Mouse (Mus musculus): ENCODE results near the gene Nxn.

Nxn gene

DNA sequence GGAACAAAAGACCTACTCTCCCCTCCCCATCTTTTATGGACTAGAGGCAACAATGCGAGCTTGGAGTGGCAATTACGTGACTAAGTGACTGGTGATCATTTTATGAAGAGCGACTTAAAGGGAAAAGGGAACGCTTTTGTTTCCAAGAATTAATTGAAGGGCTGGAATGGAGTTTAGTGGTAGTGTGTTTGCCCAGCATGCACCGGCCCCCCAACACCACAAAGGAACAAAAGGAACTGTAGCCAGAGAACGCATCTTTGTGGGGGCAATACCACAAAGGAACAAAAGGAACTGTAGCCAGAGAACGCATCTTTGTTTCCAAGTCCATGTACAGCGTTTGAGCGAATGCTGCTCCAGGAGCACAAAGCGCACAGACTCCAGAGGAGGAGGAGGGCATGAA is 64.0 kb downstream of the Nxn start:
- CTCF ChIA-PET, result no interaction called here

DNA sequence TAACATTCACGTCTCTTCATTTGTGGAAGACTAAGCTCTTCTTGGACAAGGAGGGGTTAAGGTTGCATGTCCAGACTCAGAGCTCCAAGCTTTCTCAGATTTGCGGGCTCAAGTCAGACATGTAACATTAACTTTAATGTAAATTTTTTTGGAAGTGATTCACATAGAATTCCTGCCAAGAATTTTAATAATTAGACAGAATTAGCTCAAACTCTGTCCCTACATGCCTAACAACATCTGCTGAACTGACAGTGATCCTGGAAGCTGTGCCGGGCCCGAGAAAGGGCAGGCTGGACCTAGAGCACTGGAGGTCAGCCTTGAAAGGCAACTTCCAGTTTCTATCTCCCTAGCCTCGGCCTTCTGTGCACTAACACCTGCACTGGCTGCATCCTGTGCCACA is 66.7 kb downstream of the Nxn start:
- CTCF ChIA-PET, result no interaction called here

DNA sequence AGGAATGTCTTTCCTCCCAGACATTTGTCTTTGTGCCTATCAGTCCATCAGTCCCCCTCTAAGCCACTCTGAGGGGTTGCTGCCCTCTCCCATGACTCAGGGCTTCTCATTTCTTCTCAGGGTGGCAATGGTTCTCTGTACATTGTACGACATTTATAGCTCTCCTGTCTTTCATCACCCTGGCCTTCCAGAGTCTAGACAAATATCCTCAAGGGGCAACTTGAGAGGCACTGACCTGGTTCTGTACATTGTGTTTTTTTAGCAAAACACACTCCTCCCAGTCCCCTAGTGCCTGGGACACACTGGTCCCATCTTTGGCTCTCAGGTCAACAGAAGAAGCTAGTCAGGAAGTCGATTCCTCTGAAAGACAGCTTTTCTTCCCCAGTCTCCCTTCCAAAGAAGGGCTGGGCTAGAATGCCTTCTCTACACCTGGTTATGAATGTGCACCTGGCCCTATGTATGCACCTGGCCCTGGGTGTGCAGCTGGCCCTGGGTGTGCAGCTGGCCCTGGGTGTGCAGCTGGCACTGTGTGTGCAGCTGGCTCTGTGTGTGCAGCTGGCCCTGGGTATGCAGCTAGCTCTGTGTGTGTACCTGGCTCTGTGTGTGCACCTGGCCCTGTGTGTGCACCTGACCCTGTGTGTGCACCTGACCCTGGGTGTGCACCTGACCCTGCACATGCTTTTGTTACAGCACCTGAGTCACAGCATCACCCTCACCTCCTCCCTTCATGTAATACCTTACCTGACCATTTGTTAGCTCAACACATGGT is 70.2 kb downstream of the Nxn start:
- CTCF ChIA-PET, result interaction anchor here (0.6 kb wide), 1 partner anchor 170 kb away, joined by 10 read pairs; no protein-coding TSS in a partner anchor

DNA sequence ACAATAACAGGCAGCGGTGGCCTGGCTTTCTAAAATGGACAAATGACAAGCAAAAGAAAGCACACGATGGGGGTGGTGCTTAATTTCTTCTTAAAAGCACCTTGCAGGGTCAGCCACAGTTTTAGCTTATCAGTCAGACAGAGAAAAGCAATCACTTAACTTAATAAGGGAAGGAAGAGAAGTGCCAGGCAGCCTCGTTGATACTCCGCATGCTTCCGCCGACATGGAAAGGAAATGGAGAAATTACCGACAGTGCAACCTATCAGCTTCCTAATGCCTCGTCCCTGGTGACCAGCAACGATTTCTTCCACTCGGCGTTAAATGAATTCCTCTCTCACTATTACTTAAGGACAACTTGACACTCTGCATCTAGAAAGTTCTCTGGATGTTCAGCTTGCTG is 70.9 kb downstream of the Nxn start:
- CTCF ChIA-PET, result interaction anchor here (0.6 to 0.7 kb wide), 2 partner anchors 60 to 1231 kb away, joined by 3 to 5 read pairs; no protein-coding TSS in a partner anchor

DNA sequence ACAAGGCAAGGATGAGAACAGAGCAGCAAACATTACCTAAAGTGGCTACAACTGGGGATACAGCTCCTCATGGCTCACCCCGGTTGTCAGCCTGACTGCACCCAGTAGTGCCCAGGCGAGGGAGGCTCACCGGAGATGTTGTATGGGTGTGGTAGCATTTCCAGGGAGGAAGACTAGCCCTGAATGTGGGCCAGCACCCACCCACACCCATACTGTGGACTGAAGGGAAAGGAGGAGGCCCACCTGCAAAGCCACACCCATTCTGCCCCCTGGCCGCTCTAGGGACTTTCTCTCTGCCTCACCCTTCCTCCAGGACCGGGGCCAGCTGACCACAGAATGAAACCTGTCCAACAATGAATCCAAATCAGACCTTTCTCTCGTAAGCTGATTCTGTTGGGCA is 72.3 kb downstream of the Nxn start:
- CTCF ChIA-PET, result no interaction called here

DNA sequence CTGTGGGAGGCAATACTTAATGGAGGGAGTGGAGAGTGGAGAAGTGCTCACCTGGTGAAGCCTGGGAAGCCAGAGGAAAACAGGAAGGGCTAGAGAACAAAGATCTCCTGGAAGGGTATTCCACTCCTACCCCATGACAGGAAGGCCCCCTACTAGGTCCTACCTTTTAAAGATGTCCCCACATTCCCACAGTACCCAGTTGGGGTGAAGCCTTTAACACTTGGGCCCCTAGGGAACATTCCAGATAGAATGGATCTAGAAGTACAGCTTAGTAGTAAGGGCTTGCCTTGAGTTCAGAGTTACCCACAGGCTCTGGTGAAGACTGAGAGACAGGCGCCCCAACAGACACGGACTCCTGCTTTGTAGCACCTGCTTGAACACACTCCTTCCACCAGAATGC is 72.9 kb downstream of the Nxn start:
- CTCF ChIA-PET, result no interaction called here

DNA sequence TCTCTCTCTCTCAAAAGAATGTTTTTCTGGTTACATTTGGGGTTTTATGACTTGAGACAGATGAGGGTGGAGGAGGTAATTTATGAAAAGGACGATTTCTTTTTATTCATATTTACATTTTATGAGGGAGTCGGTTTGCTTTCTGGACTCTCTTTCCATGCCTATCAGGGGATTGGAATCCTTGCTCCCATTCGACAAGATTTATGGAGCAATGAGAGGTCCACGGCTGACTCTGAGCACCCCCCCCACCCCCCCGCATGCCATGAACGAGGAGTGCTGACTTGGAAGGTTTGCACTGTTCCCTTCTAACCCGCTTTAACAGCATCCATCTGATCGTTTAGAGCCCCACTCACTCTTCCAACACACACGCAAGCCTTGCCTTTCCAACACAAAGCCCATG is 74.1 kb downstream of the Nxn start:
- CTCF ChIA-PET, result no interaction called here

DNA sequence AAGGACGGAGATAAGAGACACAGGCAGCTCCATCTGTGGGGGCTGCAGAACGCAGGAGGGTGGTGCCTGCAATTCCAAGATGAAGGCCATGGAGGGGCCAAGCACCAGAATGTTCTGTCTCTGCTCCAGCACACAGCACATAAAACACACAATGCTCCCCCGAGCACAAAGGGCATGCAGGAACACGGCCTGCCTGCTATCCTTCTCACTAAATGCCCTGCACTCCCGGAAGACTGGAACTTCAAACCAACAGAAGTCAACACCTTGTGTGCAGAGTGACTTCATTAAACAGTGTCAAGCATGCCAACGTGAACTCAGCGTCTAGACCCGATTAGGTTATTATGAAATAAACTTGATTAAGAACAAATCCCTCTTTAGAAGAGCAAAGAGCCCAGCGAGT is 74.7 kb downstream of the Nxn start:
- CTCF ChIA-PET, result no interaction called here

DNA sequence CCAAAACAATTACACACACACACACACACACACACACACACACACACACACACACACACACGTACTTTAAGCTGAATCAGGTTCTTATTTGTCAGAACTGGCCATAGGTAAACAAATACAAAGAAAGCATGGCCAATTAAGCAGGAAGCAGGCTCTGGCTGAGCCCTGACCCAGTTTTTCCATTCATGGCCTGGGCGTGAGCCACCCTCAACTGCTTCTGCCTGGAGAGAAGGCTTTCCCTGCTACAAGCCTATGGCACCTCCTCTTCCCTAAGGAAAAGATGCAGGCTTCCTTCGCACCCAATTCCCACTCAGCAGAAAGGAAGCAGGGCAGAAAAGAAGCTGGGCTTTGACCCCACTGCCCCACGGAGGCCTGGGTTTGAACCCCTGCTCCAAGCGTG is 76.0 kb downstream of the Nxn start:
- CTCF ChIA-PET, result no interaction called here

DNA sequence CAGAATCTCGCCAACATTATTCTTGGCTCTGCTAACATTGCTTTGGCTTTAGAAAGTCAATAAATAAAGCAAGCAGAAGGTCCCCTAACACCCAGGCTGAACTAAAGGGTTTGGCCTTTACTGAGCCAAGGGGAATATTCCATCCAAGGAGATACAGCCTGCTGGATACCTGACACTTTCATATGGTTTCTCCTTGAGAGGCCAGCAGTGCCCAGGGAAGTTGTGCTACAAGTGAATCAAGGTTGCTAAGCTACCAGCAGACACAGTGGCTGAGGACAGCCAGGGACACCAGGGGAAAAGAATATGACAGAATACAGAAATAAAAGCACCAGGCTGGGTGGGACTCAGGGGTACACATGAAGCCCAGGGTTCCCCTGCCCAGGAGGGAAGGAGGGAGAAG is 76.9 kb downstream of the Nxn start:
- CTCF ChIA-PET, result no interaction called here

DNA sequence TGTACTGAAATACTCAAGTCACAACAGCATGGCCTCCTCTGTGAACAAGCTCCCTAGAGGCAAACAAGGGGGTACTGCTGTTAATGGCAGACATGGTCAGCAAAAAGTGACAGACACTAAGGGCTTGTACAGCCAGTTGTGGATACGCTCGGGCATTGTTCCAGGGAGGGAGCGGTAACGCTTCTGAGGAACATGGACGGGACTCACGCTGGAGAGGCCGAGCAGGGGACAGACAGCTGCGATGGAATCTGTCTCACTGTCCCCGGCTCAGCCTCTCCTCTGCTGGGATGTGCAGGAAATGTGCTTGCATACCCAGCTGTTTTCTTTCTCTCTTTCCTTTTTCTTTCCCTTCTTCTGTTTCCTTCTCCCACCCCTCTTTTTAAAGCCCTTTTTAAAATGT is 78.5 kb downstream of the Nxn start:
- CTCF ChIA-PET, result no interaction called here

DNA sequence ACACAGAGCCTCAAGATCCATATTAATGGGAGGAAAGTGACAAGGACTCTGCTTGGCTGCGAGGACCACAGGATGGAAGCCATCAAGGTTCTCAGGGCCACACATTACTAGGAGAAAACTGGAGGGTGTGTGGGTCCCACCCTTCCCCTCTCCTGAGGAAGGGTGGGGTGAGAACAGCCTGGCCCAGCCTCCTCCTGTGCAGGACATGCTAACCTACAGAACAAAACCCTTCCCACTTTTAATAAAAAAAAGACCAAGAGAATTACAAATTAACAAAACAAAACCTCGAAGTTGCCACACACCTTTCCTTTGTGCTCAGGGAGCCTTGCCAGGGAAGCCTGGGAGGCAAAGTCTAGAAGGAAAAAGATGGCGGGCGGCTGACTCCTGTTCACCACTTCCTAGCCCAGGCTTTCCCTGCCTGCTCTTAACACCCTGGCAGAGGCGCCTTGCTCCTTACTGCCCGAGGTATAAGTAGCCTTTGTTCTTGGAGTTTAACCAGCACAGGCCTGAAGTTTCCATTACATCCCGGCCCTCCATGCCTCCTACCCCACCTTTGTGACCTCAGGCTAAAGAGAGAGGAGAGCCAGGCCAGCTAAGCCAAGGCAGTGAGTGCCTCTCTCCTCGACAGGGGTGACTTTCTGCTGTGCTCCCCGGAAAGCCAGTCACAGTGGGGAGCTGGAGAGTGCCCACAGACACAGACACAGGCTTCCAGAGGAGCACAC is 79.1 kb downstream of the Nxn start:
- CTCF ChIA-PET, result no interaction called here

DNA sequence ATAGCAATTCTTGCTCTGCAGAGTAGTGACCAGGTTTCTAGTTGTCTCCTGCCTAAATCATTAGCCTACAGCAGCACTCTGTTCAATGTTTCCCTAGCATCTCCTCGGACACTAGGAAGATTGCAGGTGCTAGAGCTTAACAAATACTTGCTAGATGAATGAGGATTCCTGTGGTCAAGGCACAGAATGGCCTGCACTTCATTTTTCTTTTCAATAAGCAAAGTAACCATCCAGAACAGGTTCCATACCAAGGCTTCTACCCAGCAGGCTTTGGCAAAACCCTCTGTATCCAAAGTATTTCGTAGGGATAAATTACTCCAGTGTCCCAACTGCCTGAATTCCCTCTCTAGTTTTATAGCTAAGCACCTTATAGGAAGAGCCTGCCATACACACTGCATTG is 81.0 kb downstream of the Nxn start:
- CTCF ChIA-PET, result no interaction called here

DNA sequence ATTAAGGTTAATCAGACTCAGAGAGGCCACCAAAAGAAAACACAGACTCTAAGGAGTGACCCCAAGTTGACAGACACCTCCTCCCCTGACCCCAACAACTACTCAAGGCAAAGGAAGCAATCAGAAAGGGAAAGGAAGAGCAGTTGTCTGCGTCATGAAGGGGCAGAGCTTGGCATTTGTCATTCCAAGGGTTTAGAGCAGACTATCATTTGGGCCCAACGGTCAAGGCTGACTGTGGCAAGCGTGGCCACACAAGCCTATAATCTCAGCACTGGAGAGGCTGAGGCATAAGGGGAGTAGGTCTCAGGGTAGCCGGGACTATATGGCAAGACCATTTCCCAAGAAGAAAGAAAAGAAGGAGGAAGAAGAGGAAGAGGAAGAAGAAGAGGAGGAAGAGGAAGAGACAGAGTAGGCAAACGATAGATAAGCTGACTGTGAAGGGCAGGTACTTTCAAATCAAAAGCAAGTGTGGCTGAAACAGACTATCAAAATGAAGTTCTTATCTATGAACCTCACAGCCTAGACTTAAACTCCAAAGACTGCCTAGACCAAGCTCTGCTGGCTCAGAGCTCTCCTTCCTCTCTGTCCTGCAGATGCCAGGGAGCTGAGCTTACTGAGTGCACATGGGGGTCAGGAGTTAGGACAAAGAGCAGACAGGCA is 83.0 kb downstream of the Nxn start:
- CTCF ChIA-PET, result no interaction called here

DNA sequence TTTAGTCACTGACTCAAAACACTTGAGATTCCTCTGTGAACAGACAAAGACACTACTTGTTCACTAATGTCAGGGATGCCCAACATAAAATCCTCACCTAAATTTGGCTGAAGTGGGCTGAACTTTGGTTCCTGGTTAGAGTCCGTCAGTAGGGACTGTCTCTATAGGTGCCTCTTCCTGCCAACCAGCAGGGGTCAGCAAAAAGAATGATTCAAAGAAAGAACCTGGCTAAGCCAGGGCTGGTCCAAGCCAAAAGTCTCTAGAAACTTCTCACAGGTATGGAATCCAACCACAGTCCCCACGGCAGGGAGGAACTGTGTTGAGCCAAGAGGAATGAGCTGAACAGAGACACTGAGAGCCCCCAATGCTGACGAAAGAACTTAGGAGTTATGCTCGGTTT is 84.2 kb downstream of the Nxn start:
- CTCF ChIA-PET, result no interaction called here

DNA sequence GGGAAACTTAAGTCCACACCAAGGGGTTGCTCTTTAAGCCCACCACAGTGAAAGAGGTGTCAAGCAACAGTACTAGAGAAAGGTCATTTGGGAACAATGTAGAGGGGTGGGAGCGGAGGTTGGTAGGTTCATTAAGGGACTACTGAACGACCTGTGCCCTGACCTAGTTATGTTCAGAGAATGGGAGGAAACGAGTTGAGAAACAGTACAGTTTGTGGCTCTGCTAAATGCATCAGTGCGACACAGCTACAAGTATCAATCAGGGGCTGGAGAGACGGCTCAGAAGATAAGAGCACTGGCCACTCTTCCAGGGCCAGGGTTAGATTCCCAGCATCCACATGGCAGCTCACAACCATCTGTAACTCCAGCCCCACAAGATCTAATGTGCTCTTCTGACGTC is 84.8 kb downstream of the Nxn start:
- CTCF ChIA-PET, result no interaction called here

DNA sequence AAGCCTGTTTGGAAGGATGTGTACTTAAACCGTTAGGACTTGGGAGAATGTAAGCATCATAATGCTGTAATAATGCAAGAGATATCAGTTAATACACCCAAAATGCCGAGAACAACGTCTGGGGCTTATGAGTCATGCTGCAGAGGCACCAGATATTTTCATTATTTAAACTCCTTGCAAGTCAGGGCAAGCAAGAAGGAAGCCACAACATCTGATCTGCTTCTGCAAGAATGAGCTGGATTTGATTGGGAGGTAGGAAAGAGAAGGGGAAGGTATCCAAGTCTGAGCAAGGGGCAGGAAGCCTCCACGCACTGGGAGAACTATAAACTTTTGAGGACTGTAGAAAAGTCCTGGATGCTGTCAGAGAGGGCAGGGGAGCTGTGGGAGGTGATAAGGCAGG is 86.1 kb downstream of the Nxn start:
- CTCF ChIA-PET, result no interaction called here

DNA sequence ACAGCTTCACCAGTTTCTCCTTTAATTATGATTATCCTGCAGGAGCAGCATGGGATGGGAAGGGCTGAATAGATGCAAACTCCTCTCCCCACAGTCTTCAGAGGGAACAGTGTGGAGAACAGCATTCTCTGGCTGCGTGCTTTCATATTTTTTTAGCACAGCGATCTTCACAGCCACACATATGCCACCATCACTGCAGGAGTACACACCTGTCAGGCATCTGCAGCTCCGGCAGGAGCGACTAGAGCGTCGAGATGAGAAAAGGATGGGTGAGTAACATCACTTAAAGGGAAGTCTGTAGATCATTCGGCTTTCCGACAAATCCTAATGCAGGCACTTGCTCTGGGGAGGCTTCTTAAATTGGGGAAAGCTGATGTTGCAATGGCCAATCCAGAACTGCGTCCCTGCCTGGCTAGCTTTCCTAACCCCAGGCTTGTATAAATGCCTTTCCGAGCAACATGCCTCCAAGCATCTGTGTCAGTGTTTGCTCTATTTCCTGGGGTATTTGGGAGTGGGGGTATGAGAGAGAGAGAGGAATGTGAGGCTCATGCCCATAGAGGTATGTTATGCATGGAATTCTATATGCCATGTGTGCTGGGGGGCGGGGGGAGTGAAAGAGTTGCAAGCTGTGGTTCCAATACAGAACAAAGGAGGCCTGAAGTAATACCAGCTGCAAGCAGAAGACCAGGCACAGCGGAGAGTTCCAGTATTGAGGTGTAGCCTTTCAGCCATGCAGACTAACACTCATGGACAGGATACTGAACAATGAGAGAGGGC is 87.5 kb downstream of the Nxn start:
- CTCF ChIA-PET, result no interaction called here

DNA sequence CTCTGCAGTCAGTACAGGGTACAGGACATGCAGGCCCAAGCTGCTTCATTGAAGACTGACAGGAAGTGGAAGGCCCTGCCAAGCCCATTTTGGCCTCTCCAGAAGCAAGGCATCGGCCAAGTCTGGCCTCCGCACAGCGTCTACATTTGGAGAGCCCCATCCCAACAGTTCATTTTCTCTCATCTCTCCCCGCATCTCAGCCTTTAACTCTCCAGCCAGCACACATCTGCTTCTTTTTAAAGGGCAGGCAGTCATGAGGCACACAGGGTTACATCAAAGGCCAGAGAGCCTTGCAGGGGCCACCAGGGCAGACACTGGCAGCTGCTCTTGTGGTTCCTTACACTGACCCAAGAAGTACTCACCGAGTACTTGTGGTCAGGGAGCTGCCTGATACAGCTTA is 89.1 kb downstream of the Nxn start:
- CTCF ChIA-PET, result no interaction called here

DNA sequence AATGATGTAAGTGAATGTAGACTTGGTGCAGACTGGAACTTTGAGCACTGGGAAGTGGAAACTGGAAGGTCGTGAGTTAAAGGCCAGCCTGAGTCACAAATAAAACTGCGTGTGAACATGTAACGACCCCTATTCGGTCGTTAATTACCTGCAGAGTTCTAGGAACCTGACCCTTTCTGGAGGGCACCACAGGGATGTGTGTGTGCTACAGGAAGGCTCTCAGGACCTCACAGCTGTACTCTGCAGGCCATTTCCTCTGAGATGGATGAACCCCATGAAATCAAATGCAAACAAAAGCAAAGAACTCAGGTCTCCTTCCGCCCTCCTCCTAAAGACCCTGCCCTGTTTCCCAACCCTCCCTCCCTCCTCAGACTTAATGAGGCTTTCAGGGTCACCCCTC is 89.9 kb downstream of the Nxn start:
- CTCF ChIA-PET, result interaction anchor here (0.8 kb wide), 1 partner anchor 26 kb away, joined by 3 read pairs; no protein-coding TSS in a partner anchor

DNA sequence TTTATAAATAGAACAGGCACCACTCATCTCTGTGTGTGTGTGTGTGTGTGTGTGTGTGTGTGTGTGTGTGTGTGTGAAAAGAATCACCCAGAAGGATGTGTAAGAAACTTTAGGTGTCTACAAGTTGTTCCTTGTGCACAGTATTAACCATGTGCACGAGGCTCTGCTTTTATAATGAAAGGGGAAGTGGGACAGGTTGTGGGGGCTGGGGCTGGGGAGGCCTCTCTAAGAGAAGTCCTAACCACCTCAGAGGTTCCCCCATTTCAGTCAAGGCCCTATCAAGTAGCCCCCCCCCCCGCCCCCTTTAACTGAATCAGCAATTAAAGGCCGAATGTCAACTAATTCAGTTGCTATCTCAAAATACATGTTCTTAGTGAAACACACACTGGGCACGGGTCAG is 92.2 kb downstream of the Nxn start:
- CTCF ChIA-PET, result interaction anchor here (0.6 to 0.7 kb wide), 2 partner anchors 58 to 637 kb away, joined by 3 to 9 read pairs; no protein-coding TSS in a partner anchor

DNA sequence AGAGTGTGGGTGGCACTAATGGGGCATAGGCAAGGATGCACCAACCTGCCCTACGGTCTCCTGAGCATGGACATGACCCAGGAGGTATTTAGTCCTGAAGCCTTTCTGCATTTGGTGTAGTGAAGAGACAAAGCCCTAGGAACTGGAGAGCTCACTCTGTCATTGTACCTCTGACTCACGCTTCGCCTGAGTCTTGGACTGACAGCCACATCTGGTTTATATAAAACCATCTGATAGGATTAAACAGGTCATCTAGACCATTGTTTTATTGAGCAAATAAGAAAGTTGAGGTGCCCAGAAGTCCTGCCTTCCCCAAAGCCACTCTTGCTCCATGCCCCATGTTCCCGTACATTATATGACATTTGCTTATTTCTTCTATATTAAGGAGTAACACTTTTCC is 93.4 kb downstream of the Nxn start:
- CTCF ChIA-PET, result no interaction called here
